Mouse (Mus musculus) kidney, adult 2 months (tissue): Measurements from ENCODE around the gene Hs1bp3. TPM values are rescaled to one million over a fixed set of nuclear protein-coding genes. Genes with fewer than 3 reads are reported as not detected.

Experiments used
- DNase-seq: peaks from one replicate; pipeline ENCODE4 v3.0.0; 2021
- H3K27ac ChIP-seq: fragments of 200-500 bp; 2 replicates; pipeline ENCODE4 v1.5.1; 2012; ENCODE audit warnings: low read depth, low read length, control low read depth, inconsistent platforms; ENCODE audit not compliant: insufficient read depth
- H3K27me3 ChIP-seq: fragments of 200-500 bp; replicated peaks from 2 replicates; pipeline ENCODE4 v1.6.1; 2012; ENCODE audit warnings: mild to moderate bottlenecking, moderate library complexity, low read length, inconsistent platforms; ENCODE audit not compliant: control insufficient read depth, insufficient read depth
- H3K36me3 ChIP-seq: fragments of 200-500 bp; 2 replicates; pipeline ENCODE4 v1.6.1; 2012; ENCODE audit warnings: mild to moderate bottlenecking, moderate library complexity, low read length, inconsistent platforms; ENCODE audit not compliant: control insufficient read depth, insufficient read depth
- H3K4me1 ChIP-seq: fragments of 200-500 bp; 2 replicates; pipeline ENCODE4 v1.6.1; 2011; ENCODE audit warnings: low read length; ENCODE audit not compliant: control insufficient read depth, insufficient read depth
- H3K4me3 ChIP-seq: fragments of 200-500 bp; 2 replicates; pipeline ENCODE4 v1.5.1; 2011; ENCODE audit warnings: mild to moderate bottlenecking, low read depth, low read length, control low read depth; ENCODE audit not compliant: insufficient read depth
- CTCF ChIP-seq: fragments of 200-500 bp; conservative IDR thresholded peaks from 2 replicates; pipeline ENCODE4 v1.5.1; 2011; ENCODE audit warnings: low read depth, mild to moderate bottlenecking, control low read depth, low read length, moderate library complexity, mixed read lengths; ENCODE audit not compliant: insufficient read depth, insufficient read length
- POLR2A ChIP-seq: fragments of 200-500 bp; IDR thresholded peaks from one replicate; pipeline ENCODE4 v1.6.1; 2011; ENCODE audit warnings: low read depth, low read length, control low read depth
- WGBS: fragments of 180-500 bp; shearing (Covaris S2); methylation state at CpG from one replicate; pipeline ENCODE4 v1.1.7; 2018; 5-methylcytosine and 5-hydroxymethylcytosine counted together
- polyA plus RNA-seq: library from polyadenylated mRNA; depleted of rRNA; stranded (reverse); fragments of >200 nt; gene quantifications from 2 replicates; pipeline ENCODE4 v1.2.3, GENCODE M21; 2012

Hs1bp3 gene
- polyA plus RNA-seq, 1 experiment, result 25.3 TPM

DNA sequence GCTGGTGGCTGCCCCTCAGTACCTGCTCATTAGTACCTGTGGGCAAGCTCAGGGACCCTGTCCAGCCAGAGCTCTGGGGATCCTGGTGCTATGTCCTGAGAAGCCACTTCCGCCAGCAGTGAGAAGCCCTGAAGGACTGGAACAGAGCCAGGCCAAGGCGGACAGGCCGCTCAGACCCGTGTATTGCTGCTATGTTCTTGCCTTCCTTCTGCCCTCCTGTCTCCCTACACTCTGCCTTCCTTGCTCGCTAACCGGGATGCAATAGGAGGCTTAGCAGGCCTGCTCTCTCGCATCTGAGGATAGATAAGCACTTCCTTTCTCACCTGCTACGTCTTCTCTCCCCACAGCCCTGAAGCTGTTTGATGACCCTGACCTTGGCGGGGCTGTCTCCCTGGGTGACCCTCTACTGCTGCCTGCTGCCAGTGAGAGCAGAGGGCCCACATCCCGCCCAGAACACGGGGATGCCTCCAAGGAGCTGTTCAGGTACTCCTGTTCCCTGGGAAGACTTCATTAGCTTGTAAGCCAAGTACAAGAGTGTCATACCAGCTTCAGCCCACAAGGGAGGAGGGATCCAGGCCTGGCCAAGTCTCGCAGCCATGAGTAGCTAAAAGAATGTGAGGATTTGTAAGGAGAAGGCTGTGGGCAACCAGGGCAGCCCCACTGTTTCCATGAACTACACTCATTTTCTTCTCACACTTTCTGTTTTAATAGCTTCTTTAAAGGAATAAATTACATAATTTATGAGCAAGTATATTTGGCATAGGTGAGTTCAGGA lies 24.2 kb downstream of the Hs1bp3 start:
- H3K27me3 ChIP-seq, result no peaks in the 10 kb centered on the region
- 63% methylated on average over 12 of the region's 12 CpGs for WGBS
- 0 out of 2 replicates have a peak, but pooled peaks have one; percentile 4 for TF ChIP-seq CTCF
- no peak for TF ChIP-seq POLR2A
- H3K36me3 ChIP-seq, result no peaks in the 10 kb centered on the region; the same call in 1 of the 2 replicates
- H3K4me3 ChIP-seq, result no peak overlapping the region
- peaks cover 12% of the 10 kb centered on the region for H3K4me1 ChIP-seq
- no peak overlapping the region for H3K27ac ChIP-seq
- DNase-seq, result peak; percentile 49

- Histone ChIP-seq H3K4me1 (peaks cover 12% of the 10 kb centered on the region), H3K36me3 (no peaks in the 10 kb centered on the region; the same call in 1 of the 2 replicates), H3K4me3 (no peak overlapping the region), H3K27ac (no peak overlapping the region), H3K27me3 (no peaks in the 10 kb centered on the region)
- WGBS, result 61% methylated on average over 4 of the region's 4 CpGs
- DNase-seq, result no peak
- no peak for TF ChIP-seq CTCF
- no peak for TF ChIP-seq POLR2A
Observed at GRCm38 (mm10) chr12:8338491-8338890, 25.3 kb downstream of the Hs1bp3 start.

DNA sequence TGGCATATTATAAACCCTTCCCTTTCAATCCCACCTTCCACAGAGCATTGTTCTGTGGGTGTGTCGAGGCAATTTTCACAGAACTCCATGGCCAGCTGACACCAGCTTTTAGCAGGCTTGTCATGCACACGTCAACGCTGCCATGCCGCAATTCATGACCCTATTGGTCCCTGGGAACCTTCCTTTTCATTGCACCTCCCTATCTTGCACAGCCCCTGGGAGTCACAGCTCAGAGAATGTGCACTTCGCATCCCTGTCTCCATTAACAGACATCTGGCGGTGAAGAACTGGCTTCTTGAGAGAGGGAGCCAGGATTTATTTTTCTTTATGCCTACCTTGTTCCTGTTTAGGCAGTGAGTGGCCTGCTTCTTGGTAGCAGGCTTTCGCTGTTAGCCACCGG lies 25.7 kb downstream of the Hs1bp3 start:
- no peak for DNase-seq
- TF ChIP-seq CTCF, result no peak
- no peak for TF ChIP-seq POLR2A
- H3K27me3 ChIP-seq, result no peaks in the 10 kb centered on the region
- H3K4me3 ChIP-seq, result no peak overlapping the region
- H3K27ac ChIP-seq, result no peak overlapping the region
- WGBS, result 92% methylated on average over 8 of the region's 8 CpGs
- H3K36me3 ChIP-seq, result no peaks in the 10 kb centered on the region; the same call in 1 of the 2 replicates
- peaks cover 9% of the 10 kb centered on the region for H3K4me1 ChIP-seq

DNA sequence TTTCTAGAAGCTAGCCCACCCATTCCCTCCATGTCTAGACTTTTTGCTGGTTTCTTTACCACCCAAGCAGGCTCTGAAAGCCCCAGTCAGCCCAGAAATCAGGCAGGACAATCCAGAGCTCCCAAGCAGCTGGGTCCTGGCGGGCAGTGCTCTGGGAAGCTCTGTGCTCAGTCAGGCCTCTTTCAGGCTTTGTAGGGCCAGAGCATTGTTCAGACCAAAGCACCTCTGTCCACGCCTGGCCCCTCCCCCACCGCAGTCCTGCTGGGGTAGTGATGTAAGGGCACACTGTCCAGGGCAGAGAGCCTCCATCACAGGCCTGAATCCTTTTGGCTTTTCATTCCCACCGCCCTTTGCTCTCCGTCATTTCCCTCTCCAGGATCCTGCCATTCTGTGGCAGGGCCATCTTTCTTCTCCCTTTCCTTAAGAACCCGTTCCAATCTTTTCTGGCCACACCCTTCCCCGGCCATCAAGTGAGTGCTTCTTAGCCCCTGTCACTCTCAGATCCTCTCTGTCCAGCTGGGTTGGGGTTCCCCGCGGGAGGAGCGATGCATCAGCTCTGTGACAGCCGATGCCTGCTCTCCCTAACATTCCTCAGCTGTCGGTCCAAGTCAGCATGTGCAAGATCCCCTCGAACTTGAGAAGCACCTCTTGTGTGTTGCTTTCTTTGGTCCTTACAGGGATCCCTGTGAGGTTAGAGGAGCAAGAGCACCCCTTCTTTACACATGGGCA lies 26.5 kb downstream of the Hs1bp3 start:
- Histone ChIP-seq H3K4me3 (no peak overlapping the region), H3K36me3 (no peaks in the 10 kb centered on the region; the same call in 1 of the 2 replicates), H3K27me3 (no peaks in the 10 kb centered on the region), H3K27ac (no peak overlapping the region), H3K4me1 (peaks cover 3% of the 10 kb centered on the region; the same call in 1 of the 2 replicates)
- no peak for TF ChIP-seq CTCF
- no peak for TF ChIP-seq POLR2A
- 69% methylated on average over 13 of the region's 13 CpGs for WGBS
- DNase-seq, result no peak

GRCm38 (mm10) chr12:8341008-8341407 lies 27.8 kb downstream of the Hs1bp3 start:
- peaks cover 10% of the 10 kb centered on the region; the same call in 1 of the 2 replicates for H3K4me1 ChIP-seq
- WGBS, result 71% methylated on average over 6 of the region's 6 CpGs

GRCm38 (mm10) chr12:8343381-8343780 lies 30.1 kb downstream of the Hs1bp3 start:
- Histone ChIP-seq H3K27ac (no peak overlapping the region), H3K36me3 (no peaks in the 10 kb centered on the region; the same call in 1 of the 2 replicates), H3K4me3 (no peak overlapping the region), H3K27me3 (no peaks in the 10 kb centered on the region), H3K4me1 (peaks cover 10% of the 10 kb centered on the region; the same call in 1 of the 2 replicates)
- no peak for DNase-seq
- WGBS, result 100% methylated on average over 3 of the region's 3 CpGs
- no peak for TF ChIP-seq CTCF
- no peak for TF ChIP-seq POLR2A

More at GRCm38 (mm10) chr12:8341008-8341407, 27.8 kb downstream of the Hs1bp3 start:
- H3K36me3 ChIP-seq, result no peaks in the 10 kb centered on the region; the same call in 1 of the 2 replicates
- no peak for DNase-seq
- no peaks in the 10 kb centered on the region for H3K27me3 ChIP-seq
- TF ChIP-seq POLR2A, result no peak
- no peak for TF ChIP-seq CTCF
- no peak overlapping the region for H3K27ac ChIP-seq
- no peak overlapping the region for H3K4me3 ChIP-seq

DNA sequence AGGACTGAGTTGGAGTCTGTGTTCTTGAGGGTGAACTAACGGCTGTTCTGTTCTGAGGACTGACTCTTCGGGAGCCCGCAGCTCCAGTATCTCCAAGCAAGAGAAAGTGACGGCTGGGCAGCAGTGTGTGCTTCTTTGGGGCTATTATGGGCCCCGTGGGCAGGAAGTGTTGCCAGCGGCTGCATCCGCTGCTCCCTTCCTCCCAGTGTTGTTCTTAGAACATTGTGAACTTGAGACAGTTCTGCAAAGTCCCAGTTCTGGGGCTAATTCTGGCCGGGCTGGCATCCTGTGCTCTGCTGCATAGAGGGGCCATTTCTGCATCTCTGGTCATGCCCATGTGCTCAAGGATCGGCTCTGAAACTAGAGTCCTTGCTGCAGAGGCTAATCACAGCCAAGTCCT lies 31.7 kb downstream of the Hs1bp3 start:
- 37% methylated on average over 9 of the region's 9 CpGs for WGBS
- H3K4me1 ChIP-seq, result peaks cover 13% of the 10 kb centered on the region; the same call in 1 of the 2 replicates
- peak; percentile 78 for DNase-seq
- no peaks in the 10 kb centered on the region for H3K27me3 ChIP-seq
- peak; percentile 16 for TF ChIP-seq POLR2A
- TF ChIP-seq CTCF, result no peak
- H3K36me3 ChIP-seq, result no peaks in the 10 kb centered on the region; the same call in 1 of the 2 replicates
- no peak overlapping the region for H3K4me3 ChIP-seq
- peak overlapping the region; percentile 83 for H3K27ac ChIP-seq
